Mouse (Mus musculus) spleen, adult 2 months (tissue): ENCODE measurements around the gene Fbn1.

Experiments
- CTCF ChIP-seq: fragments of 200-500 bp; IDR thresholded peaks from 2 replicates; pipeline ENCODE4 v1.5.1; 2011; ENCODE audit warnings: mild to moderate bottlenecking, inconsistent platforms; ENCODE audit not compliant: insufficient read depth, insufficient read length, insufficient replicate concordance; ENCODE audit errors: extremely low read depth
- POLR2A ChIP-seq: fragments of 200-500 bp; IDR thresholded peaks from 2 replicates; pipeline ENCODE4 v1.6.1; 2011; ENCODE audit warnings: low read depth, low read length, inconsistent platforms

DNA sequence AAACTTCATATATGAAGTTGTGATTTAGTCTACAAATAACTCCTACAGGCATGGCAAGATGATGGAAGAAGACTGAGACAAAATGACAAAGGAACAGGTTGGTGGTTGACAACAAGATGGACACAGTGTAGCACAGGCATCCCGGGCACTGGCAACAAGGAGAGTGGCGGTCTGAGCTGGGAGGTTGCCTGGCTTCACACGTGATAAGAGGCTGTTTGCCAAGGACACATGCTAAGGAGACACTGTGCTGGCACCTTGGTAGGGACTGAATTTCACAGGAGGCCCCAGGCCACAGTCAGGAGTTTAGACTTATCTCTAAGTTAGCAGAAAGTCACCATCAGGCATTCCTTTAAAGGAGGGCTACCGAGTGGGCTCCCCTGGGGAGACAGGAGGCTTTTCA is 88.1 kb downstream of the Fbn1 start:
- TF ChIP-seq CTCF: no peak
- no peak for TF ChIP-seq POLR2A
